Mouse (Mus musculus): ENCODE data around the gene Mpv17l2. TPM values are rescaled to one million over a fixed set of nuclear protein-coding genes. Genes with fewer than 3 reads are reported as not detected.

Gene Mpv17l2
- polyA plus RNA-seq, 1 experiment = 33.7 TPM

- H3K27ac ChIP-seq (ENCODE audit: insufficient read depth, low read depth, low read length) = peak overlapping the region; percentile 79
- H3K4me3 ChIP-seq (ENCODE audit: insufficient read depth, low read length) = peak overlapping the region; percentile 93
- H3K4me1 ChIP-seq (ENCODE audit: control insufficient read depth, insufficient read depth, low read length) = peaks cover 11% of the 10 kb centered on the region
- TF ChIP-seq POLR2A (IDR thresholded peaks at IDR 0.05; ENCODE audit: borderline replicate concordance, low read depth, low read length) (no peak), CTCF (IDR thresholded peaks at IDR 0.05; ENCODE audit: low read depth, low read length) (no peak)
These were observed 30.6 kb upstream of the Mpv17l2 start for GRCm38 (mm10) chr8:70791294-70791701.

GRCm38 (mm10) chr8:70790846-70791245, 30.1 kb upstream of the Mpv17l2 start:
- H3K4me1 ChIP-seq (ENCODE audit: control insufficient read depth, insufficient read depth, low read length) = peaks cover 10% of the 10 kb centered on the region
- H3K27ac ChIP-seq (ENCODE audit: insufficient read depth, low read depth, low read length) = peak overlapping the region; percentile 79
- H3K4me3 ChIP-seq (ENCODE audit: insufficient read depth, low read length) = peak overlapping the region; percentile 93
- TF ChIP-seq POLR2A (IDR thresholded peaks at IDR 0.05; ENCODE audit: borderline replicate concordance, low read depth, low read length) (no peak), CTCF (IDR thresholded peaks at IDR 0.05; ENCODE audit: low read depth, low read length) (no peak)

- Histone ChIP-seq H3K27ac (ENCODE audit: insufficient read depth, low read depth, low read length) (no peak overlapping the region), H3K4me1 (ENCODE audit: control insufficient read depth, insufficient read depth, low read length) (peaks cover 10% of the 10 kb centered on the region), H3K4me3 (ENCODE audit: insufficient read depth, low read length) (no peak overlapping the region)
- TF ChIP-seq CTCF (IDR thresholded peaks at IDR 0.05; ENCODE audit: low read depth, low read length) = no peak
- TF ChIP-seq POLR2A (IDR thresholded peaks at IDR 0.05; ENCODE audit: borderline replicate concordance, low read depth, low read length) = no peak
These were observed 28.3 kb upstream of the Mpv17l2 start for GRCm38 (mm10) chr8:70789046-70789445.

- no peak for TF ChIP-seq CTCF (IDR thresholded peaks at IDR 0.05; ENCODE audit: low read depth, low read length)
- no peak for TF ChIP-seq POLR2A (IDR thresholded peaks at IDR 0.05; ENCODE audit: borderline replicate concordance, low read depth, low read length)
- H3K4me1 ChIP-seq (ENCODE audit: control insufficient read depth, insufficient read depth, low read length) = peaks cover 9% of the 10 kb centered on the region
- no peak overlapping the region for H3K4me3 ChIP-seq (ENCODE audit: insufficient read depth, low read length)
- H3K27ac ChIP-seq (ENCODE audit: insufficient read depth, low read depth, low read length) = no peak overlapping the region
These were observed 27.4 kb upstream of the Mpv17l2 start for GRCm38 (mm10) chr8:70787941-70788667.

GRCm38 (mm10) chr8:70787051-70787445, 26.3 kb upstream of the Mpv17l2 start:
- Histone ChIP-seq H3K27ac (ENCODE audit: insufficient read depth, low read depth, low read length) (no peak overlapping the region), H3K4me1 (ENCODE audit: control insufficient read depth, insufficient read depth, low read length) (peaks cover 4% of the 10 kb centered on the region; the same call in 1 of the 2 replicates), H3K4me3 (ENCODE audit: insufficient read depth, low read length) (no peak overlapping the region)
- no peak for TF ChIP-seq POLR2A (IDR thresholded peaks at IDR 0.05; ENCODE audit: borderline replicate concordance, low read depth, low read length)
- TF ChIP-seq CTCF (IDR thresholded peaks at IDR 0.05; ENCODE audit: low read depth, low read length) = no peak

GRCm38 (mm10) chr8:70786291-70787050, 25.7 kb upstream of the Mpv17l2 start:
- no peak for TF ChIP-seq CTCF (IDR thresholded peaks at IDR 0.05; ENCODE audit: low read depth, low read length)
- no peak for TF ChIP-seq POLR2A (IDR thresholded peaks at IDR 0.05; ENCODE audit: borderline replicate concordance, low read depth, low read length)

GRCm38 (mm10) chr8:70780093-70780492, 19.3 kb upstream of the Mpv17l2 start:
- Histone ChIP-seq H3K4me3 (ENCODE audit: insufficient read depth, low read length) (no peak overlapping the region), H3K27ac (ENCODE audit: insufficient read depth, low read depth, low read length) (no peak overlapping the region), H3K4me1 (ENCODE audit: control insufficient read depth, insufficient read depth, low read length) (peaks cover 12% of the 10 kb centered on the region)
- no peak for TF ChIP-seq POLR2A (IDR thresholded peaks at IDR 0.05; ENCODE audit: borderline replicate concordance, low read depth, low read length)
- TF ChIP-seq CTCF (IDR thresholded peaks at IDR 0.05; ENCODE audit: low read depth, low read length) = no peak

More at GRCm38 (mm10) chr8:70786291-70787050, 25.7 kb upstream of the Mpv17l2 start:
- H3K4me3 ChIP-seq (ENCODE audit: insufficient read depth, low read length) = no peak overlapping the region
- H3K27ac ChIP-seq (ENCODE audit: insufficient read depth, low read depth, low read length) = no peak overlapping the region
- peaks cover 4% of the 10 kb centered on the region; the same call in 1 of the 2 replicates for H3K4me1 ChIP-seq (ENCODE audit: control insufficient read depth, insufficient read depth, low read length)

GRCm38 (mm10) chr8:70776496-70777444, 16.0 kb upstream of the Mpv17l2 start, which contains the start of gene Pik3r2:
Pik3r2 (minus strand) TSS chr8:70776713.
- H3K27ac ChIP-seq (ENCODE audit: insufficient read depth, low read depth, low read length) = peak within 1 kb of the TSS; percentile 100
- TF ChIP-seq CTCF (IDR thresholded peaks at IDR 0.05; ENCODE audit: low read depth, low read length) (no peak), POLR2A (IDR thresholded peaks at IDR 0.05; ENCODE audit: borderline replicate concordance, low read depth, low read length) (0 out of 2 replicates have a peak, but pooled peaks have one; percentile 2)
- peak within 1 kb of the TSS; percentile 91 for H3K4me3 ChIP-seq (ENCODE audit: insufficient read depth, low read length)
- H3K4me1 ChIP-seq (ENCODE audit: control insufficient read depth, insufficient read depth, low read length) = peaks cover 14% of the 10 kb centered on the region
